Mouse (Mus musculus): ENCODE measurements around the gene Calcrl. TPM values are rescaled to one million over a fixed set of nuclear protein-coding genes. Genes with fewer than 3 reads are reported as not detected.
"Not testable (repeated sequence)": the region's sequence is repeated elsewhere in the genome, so short reads cannot be mapped to it uniquely, and the experiment has no call there.

The Calcrl gene
- polyA plus RNA-seq, 1 experiment from 2014 or later = 18.2 TPM

- Histone ChIP-seq H3K36me3 (ENCODE audit: control insufficient read depth, insufficient read depth, low read length) (no peaks in the 10 kb centered on the region), H3K4me1 (replicated peaks; ENCODE audit: control insufficient read depth, insufficient read depth) (no peaks in the 10 kb centered on the region), H3K9me3 (ENCODE audit: control insufficient read depth, low read length) (no peaks in the 10 kb centered on the region), H3K27ac (replicated peaks) (no peak overlapping the region), H3K4me3 (ENCODE audit: low read depth, low read length) (no peak overlapping the region), H3K27me3 (ENCODE audit: control insufficient read depth, insufficient read depth, low read length) (no peaks in the 10 kb centered on the region), H3K9ac (ENCODE audit: low read length) (no peak overlapping the region), H3K4me2 (replicated peaks; ENCODE audit: low read depth) (no peak overlapping the region)
- ATAC-seq (ENCODE audit: low FRiP score, low TSS enrichment) = no peak
- no peak for TF ChIP-seq EP300 (optimal IDR thresholded peaks at IDR 0.05)
- TF ChIP-seq CTCF (IDR thresholded peaks at IDR 0.05; ENCODE audit: low read depth) = no peak
- WGBS = 76% methylated on average over 3 of the region's 3 CpGs
- DNase-seq (ENCODE audit: low spot score) = no peak
These were observed 20.4 kb downstream of the Calcrl start for GRCm38 (mm10) chr2:84404834-84405233.

- TF ChIP-seq EP300 (optimal IDR thresholded peaks at IDR 0.05) = no peak
- no peak for TF ChIP-seq CTCF (IDR thresholded peaks at IDR 0.05; ENCODE audit: low read depth)
- Histone ChIP-seq H3K27me3 (ENCODE audit: control insufficient read depth, insufficient read depth, low read length) (no peaks in the 10 kb centered on the region), H3K9me3 (ENCODE audit: control insufficient read depth, low read length) (no peaks in the 10 kb centered on the region), H3K4me1 (replicated peaks; ENCODE audit: control insufficient read depth, insufficient read depth) (no peaks in the 10 kb centered on the region), H3K4me2 (replicated peaks; ENCODE audit: low read depth) (no peak overlapping the region), H3K4me3 (ENCODE audit: low read depth, low read length) (no peak overlapping the region), H3K36me3 (ENCODE audit: control insufficient read depth, insufficient read depth, low read length) (no peaks in the 10 kb centered on the region), H3K27ac (replicated peaks) (no peak overlapping the region), H3K9ac (ENCODE audit: low read length) (no peak overlapping the region)
- 38% methylated on average over 3 of the region's 3 CpGs for WGBS
- ATAC-seq (ENCODE audit: low FRiP score, low TSS enrichment) = peak; percentile 90
- no peak for DNase-seq (ENCODE audit: low spot score)
These were observed 22.5 kb downstream of the Calcrl start for GRCm38 (mm10) chr2:84402713-84403112.

- Histone ChIP-seq H3K27ac (replicated peaks) (no peak overlapping the region), H3K4me3 (ENCODE audit: low read depth, low read length) (no peak overlapping the region), H3K4me1 (replicated peaks; ENCODE audit: control insufficient read depth, insufficient read depth) (no peaks in the 10 kb centered on the region), H3K9me3 (ENCODE audit: control insufficient read depth, low read length) (no peaks in the 10 kb centered on the region), H3K4me2 (replicated peaks; ENCODE audit: low read depth) (no peak overlapping the region), H3K27me3 (ENCODE audit: control insufficient read depth, insufficient read depth, low read length) (no peaks in the 10 kb centered on the region), H3K9ac (ENCODE audit: low read length) (no peak overlapping the region), H3K36me3 (ENCODE audit: control insufficient read depth, insufficient read depth, low read length) (no peaks in the 10 kb centered on the region)
- TF ChIP-seq EP300 (optimal IDR thresholded peaks at IDR 0.05) = no peak
- TF ChIP-seq CTCF (IDR thresholded peaks at IDR 0.05; ENCODE audit: low read depth) = no peak
- no peak for ATAC-seq (ENCODE audit: low FRiP score, low TSS enrichment)
- WGBS = 67% methylated on average over 4 of the region's 4 CpGs
- no peak for DNase-seq (ENCODE audit: low spot score)
These were observed 28.7 kb downstream of the Calcrl start for GRCm38 (mm10) chr2:84396557-84396956.

GRCm38 (mm10) chr2:84393236-84393635 lies 32.0 kb downstream of the Calcrl start:
- Histone ChIP-seq H3K27ac (replicated peaks) (no peak overlapping the region), H3K36me3 (ENCODE audit: control insufficient read depth, insufficient read depth, low read length) (no peaks in the 10 kb centered on the region), H3K27me3 (ENCODE audit: control insufficient read depth, insufficient read depth, low read length) (no peaks in the 10 kb centered on the region), H3K4me1 (replicated peaks; ENCODE audit: control insufficient read depth, insufficient read depth) (no peaks in the 10 kb centered on the region), H3K9me3 (ENCODE audit: control insufficient read depth, low read length) (no peaks in the 10 kb centered on the region), H3K4me3 (ENCODE audit: low read depth, low read length) (no peak overlapping the region), H3K4me2 (replicated peaks; ENCODE audit: low read depth) (no peak overlapping the region), H3K9ac (ENCODE audit: low read length) (no peak overlapping the region)
- ATAC-seq (ENCODE audit: low FRiP score, low TSS enrichment) (no peak), DNase-seq (ENCODE audit: low spot score) (no peak)
- TF ChIP-seq EP300 (optimal IDR thresholded peaks at IDR 0.05) = no peak
- TF ChIP-seq CTCF (IDR thresholded peaks at IDR 0.05; ENCODE audit: low read depth) = no peak
- 61% methylated on average over 4 of the region's 4 CpGs for WGBS

- H3K4me2 ChIP-seq (replicated peaks; ENCODE audit: low read depth) = no peak overlapping the region
- H3K4me1 ChIP-seq (replicated peaks; ENCODE audit: control insufficient read depth, insufficient read depth) = no peaks in the 10 kb centered on the region
- TF ChIP-seq EP300 (optimal IDR thresholded peaks at IDR 0.05) (no peak), CTCF (IDR thresholded peaks at IDR 0.05; ENCODE audit: low read depth) (no peak)
- no peaks in the 10 kb centered on the region for H3K36me3 ChIP-seq (ENCODE audit: control insufficient read depth, insufficient read depth, low read length)
- H3K9me3 ChIP-seq (ENCODE audit: control insufficient read depth, low read length) = no peaks in the 10 kb centered on the region
- H3K9ac ChIP-seq (ENCODE audit: low read length) = no peak overlapping the region
- no peak overlapping the region for H3K4me3 ChIP-seq (ENCODE audit: low read depth, low read length)
- 0 out of 2 replicates have a peak overlapping the region, but pooled peaks have one; percentile 24 for H3K27ac ChIP-seq (replicated peaks)
- DNase-seq (ENCODE audit: low spot score) (no peak), ATAC-seq (ENCODE audit: low FRiP score, low TSS enrichment) (no peak)
- H3K27me3 ChIP-seq (ENCODE audit: control insufficient read depth, insufficient read depth, low read length) = no peaks in the 10 kb centered on the region
These were observed 36.1 kb downstream of the Calcrl start for GRCm38 (mm10) chr2:84389075-84389474.

DNA sequence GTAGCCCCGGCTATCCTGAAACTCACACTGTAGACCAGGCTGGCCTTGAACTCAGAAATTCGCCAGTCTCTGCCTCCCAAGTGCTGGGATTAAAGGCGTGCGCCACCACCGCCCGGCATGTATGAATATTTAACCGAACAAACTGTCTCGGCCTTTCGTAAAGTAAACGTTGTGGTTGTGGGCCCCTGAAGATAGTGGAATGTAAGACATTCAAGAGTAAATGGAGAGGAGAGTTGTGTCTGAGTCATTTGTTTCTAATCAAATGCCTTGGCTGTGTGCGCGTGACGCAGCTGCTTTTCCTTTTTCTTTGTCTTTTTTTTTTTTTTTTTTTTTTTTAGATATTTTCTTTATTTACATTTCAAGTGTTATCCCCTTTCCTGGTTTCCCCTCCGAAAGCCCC lies 36.7 kb downstream of the Calcrl start:
- peak; percentile 83 for ATAC-seq (ENCODE audit: low FRiP score, low TSS enrichment)

More for the DNA sequence above, 36.7 kb downstream of the Calcrl start:
- WGBS = 55% methylated on average over 14 of the region's 14 CpGs
- not testable (repeated sequence) for H3K36me3 ChIP-seq (ENCODE audit: control insufficient read depth, insufficient read depth, low read length); H3K27me3 ChIP-seq (ENCODE audit: control insufficient read depth, insufficient read depth, low read length); H3K27ac ChIP-seq (replicated peaks); H3K4me3 ChIP-seq (ENCODE audit: low read depth, low read length); H3K4me2 ChIP-seq (replicated peaks; ENCODE audit: low read depth); DNase-seq (ENCODE audit: low spot score); H3K4me1 ChIP-seq (replicated peaks; ENCODE audit: control insufficient read depth, insufficient read depth); H3K9me3 ChIP-seq (ENCODE audit: control insufficient read depth, low read length); H3K9ac ChIP-seq (ENCODE audit: low read length)
